Mouse (Mus musculus): ENCODE measurements at regions not wholly inside any gene's neighbourhood (a gene's known extent, or its start where the extent isn't known, plus 50 kb on each side); places are given as distances from the start of the nearest gene placed in this dataset.

DNA sequence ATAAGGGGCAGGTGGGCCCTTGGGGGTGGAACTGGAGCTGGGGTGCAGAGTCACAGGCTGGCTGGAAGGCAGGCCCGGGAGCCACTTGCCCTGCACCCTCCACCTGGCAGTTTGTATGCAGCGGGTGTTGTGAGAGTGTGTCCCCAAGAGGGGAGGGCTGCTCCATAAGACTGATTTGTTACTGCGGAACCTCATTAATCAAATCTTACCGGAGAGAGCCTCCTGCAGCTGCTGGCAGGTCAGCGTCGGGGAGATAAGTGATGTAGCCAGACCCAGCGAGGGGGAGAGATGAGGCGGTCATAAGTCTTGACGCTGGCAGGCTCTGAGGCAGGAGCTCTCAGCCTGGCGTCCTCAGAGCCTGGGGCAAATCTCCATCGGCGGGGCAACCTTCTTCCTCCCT lies 278.9 kb upstream of the 4930535I16Rik start:
- no peak overlapping the region for H3K4me3 ChIP-seq (ENCODE audit: low read length)
- no peaks in the 10 kb centered on the region for H3K36me3 ChIP-seq (ENCODE audit: control insufficient read depth, insufficient read depth, low read length)
- H3K9me3 ChIP-seq (ENCODE audit: control insufficient read depth, low read length) = no peaks in the 10 kb centered on the region
- 14% methylated on average over 12 of the region's 12 CpGs for WGBS
- H3K27ac ChIP-seq (ENCODE audit: low read depth, low read length) = no peak overlapping the region
- no peak overlapping the region for H3K4me2 ChIP-seq (ENCODE audit: low read length)
- H3K4me1 ChIP-seq (ENCODE audit: control insufficient read depth, insufficient read depth, low read depth, low read length) = peaks cover 10% of the 10 kb centered on the region
- ATAC-seq = peak; percentile 51; the same call in 1 of the 2 replicates
- H3K27me3 ChIP-seq (replicated peaks; ENCODE audit: control insufficient read depth, insufficient read depth, low read length) = no peaks in the 10 kb centered on the region; the same call in 1 of the 2 replicates
- H3K9ac ChIP-seq (ENCODE audit: low read depth, low read length) = no peak overlapping the region

DNA sequence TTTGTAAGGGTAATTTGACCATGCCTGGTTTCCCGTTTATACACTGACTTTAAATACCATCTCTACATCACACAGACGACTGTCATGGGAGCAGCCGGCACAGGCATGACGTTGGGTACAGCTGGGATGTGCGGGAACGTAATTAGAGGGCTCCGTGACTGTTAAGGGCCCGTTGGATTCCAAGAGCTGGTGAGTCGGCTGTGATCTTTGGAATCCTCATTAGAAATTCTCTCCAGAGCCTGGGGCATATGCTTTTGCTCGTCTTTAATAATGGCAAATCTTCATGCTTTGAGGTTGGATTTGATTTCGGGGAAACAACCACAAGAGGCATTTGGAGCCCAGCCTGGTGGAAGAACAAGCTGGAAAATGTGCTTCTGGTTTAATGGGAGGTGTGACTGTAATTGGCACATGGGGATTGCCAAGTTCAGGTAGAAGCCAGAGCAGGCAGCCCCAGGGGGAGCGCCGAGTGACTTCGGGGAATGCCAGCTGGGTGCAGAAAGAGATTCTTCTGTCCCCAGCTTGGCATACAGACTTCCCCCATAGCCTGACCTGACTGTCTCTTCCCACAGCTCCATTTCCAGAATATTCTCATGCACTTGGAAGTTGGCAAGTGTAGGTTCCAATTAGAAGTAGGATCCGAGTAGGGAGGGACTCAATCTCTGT lies 275.4 kb upstream of the 4930535I16Rik start:
- H3K9ac ChIP-seq (ENCODE audit: low read depth, low read length) = no peak overlapping the region
- WGBS = 47% methylated on average over 15 of the region's 15 CpGs
- H3K36me3 ChIP-seq (ENCODE audit: control insufficient read depth, insufficient read depth, low read length) = no peaks in the 10 kb centered on the region
- no peak overlapping the region for H3K27ac ChIP-seq (ENCODE audit: low read depth, low read length)
- H3K4me1 ChIP-seq (ENCODE audit: control insufficient read depth, insufficient read depth, low read depth, low read length) = peaks cover 3% of the 10 kb centered on the region
- no peak overlapping the region for H3K4me2 ChIP-seq (ENCODE audit: low read length)
- H3K9me3 ChIP-seq (ENCODE audit: control insufficient read depth, low read length) = no peaks in the 10 kb centered on the region
- no peak overlapping the region for H3K4me3 ChIP-seq (ENCODE audit: low read length)
- peak; percentile 30; the same call in 1 of the 2 replicates for ATAC-seq
- no peaks in the 10 kb centered on the region; the same call in 1 of the 2 replicates for H3K27me3 ChIP-seq (replicated peaks; ENCODE audit: control insufficient read depth, insufficient read depth, low read length)

DNA sequence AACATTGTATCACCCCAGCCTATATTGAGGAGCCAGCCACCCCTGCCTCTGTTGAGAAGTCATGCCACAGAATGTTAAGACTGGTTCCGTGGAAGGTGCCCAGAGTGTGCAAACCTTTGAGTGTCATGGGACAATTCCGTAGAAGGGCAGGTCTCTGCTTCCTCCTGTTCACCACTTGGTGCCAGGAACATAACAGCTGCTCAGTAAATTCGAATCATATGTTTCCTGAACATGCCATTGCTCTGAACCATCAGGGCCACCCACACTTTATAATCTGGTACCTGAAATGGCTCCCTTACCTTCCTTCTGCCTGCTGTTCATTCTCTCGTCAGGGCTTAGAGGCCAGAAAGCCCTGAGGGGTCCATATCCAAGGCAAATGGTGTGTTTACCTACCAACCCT lies 273.0 kb upstream of the 4930535I16Rik start:
- Histone ChIP-seq H3K4me2 (ENCODE audit: low read length) (no peak overlapping the region), H3K27me3 (replicated peaks; ENCODE audit: control insufficient read depth, insufficient read depth, low read length) (no peaks in the 10 kb centered on the region; the same call in 1 of the 2 replicates), H3K9me3 (ENCODE audit: control insufficient read depth, low read length) (no peaks in the 10 kb centered on the region), H3K9ac (ENCODE audit: low read depth, low read length) (no peak overlapping the region), H3K36me3 (ENCODE audit: control insufficient read depth, insufficient read depth, low read length) (no peaks in the 10 kb centered on the region), H3K27ac (ENCODE audit: low read depth, low read length) (no peak overlapping the region), H3K4me1 (ENCODE audit: control insufficient read depth, insufficient read depth, low read depth, low read length) (no peaks in the 10 kb centered on the region; the same call in none of the 2 replicates), H3K4me3 (ENCODE audit: low read length) (no peak overlapping the region)
- WGBS = 86% methylated on average over 4 of the region's 4 CpGs
- no peak for ATAC-seq

DNA sequence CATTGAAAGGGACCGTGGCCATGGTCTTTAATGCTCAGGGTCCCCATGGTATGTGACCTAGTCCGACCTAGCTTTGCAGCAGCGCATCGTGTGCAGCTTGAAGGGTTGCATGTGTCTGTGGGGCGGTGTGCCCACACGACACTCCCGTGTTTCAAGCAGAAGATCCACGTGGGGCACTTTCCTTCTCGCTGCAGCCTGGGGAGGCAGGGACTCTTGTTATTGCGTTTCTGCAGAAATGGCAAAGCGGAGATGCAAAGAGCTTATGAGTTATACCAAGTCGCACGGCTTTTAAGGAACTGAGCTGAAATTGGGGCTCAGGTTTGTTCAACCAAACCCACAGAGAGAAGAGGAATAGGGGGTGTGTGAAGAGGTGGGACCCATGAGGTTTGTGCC lies 272.2 kb upstream of the 4930535I16Rik start:
- Histone ChIP-seq H3K27me3 (replicated peaks; ENCODE audit: control insufficient read depth, insufficient read depth, low read length) (peaks cover 3% of the 10 kb centered on the region; the same call in 1 of the 2 replicates), H3K27ac (ENCODE audit: low read depth, low read length) (no peak overlapping the region), H3K4me1 (ENCODE audit: control insufficient read depth, insufficient read depth, low read depth, low read length) (no peaks in the 10 kb centered on the region; the same call in none of the 2 replicates), H3K9me3 (ENCODE audit: control insufficient read depth, low read length) (no peaks in the 10 kb centered on the region), H3K4me3 (ENCODE audit: low read length) (no peak overlapping the region), H3K4me2 (ENCODE audit: low read length) (no peak overlapping the region), H3K36me3 (ENCODE audit: control insufficient read depth, insufficient read depth, low read length) (no peaks in the 10 kb centered on the region), H3K9ac (ENCODE audit: low read depth, low read length) (no peak overlapping the region)
- WGBS = 82% methylated on average over 13 of the region's 13 CpGs
- ATAC-seq = no peak

DNA sequence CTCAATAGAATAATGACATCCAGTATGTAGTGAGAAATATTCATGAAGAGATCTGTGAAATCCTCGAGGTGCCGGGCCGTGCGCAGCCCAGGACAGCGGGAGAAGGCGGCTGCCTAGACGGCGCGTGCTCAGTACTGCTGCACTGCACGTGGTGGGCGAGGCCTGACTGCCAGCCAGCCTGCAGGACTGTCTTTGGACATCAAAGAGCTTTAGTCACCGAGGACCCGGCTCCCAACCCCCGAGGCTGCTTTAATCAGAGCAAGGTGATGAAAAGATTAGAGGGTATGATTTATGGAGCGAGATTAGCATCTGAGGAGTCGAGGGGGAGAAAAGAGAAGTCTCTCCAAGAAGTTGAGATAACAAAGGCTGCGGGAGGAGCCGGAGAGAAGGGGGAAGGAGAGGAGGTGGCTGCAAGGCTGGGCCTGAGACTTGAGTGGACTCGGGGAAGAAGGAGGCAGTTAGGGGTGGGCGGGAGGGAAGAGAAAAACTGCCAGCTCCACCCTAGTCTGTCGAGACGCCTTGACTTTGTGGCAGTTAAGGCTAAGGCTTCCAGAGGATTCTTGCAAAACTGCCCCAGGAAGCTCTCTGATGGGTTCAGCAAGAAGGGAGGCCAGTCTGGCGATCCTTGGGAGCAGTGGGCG lies 271.6 kb upstream of the 4930535I16Rik start:
- Histone ChIP-seq H3K4me3 (ENCODE audit: low read length) (no peak overlapping the region), H3K36me3 (ENCODE audit: control insufficient read depth, insufficient read depth, low read length) (no peaks in the 10 kb centered on the region), H3K9me3 (ENCODE audit: control insufficient read depth, low read length) (no peaks in the 10 kb centered on the region), H3K4me1 (ENCODE audit: control insufficient read depth, insufficient read depth, low read depth, low read length) (no peaks in the 10 kb centered on the region; the same call in none of the 2 replicates), H3K27me3 (replicated peaks; ENCODE audit: control insufficient read depth, insufficient read depth, low read length) (peaks cover 3% of the 10 kb centered on the region; the same call in 1 of the 2 replicates), H3K27ac (ENCODE audit: low read depth, low read length) (no peak overlapping the region), H3K9ac (ENCODE audit: low read depth, low read length) (no peak overlapping the region), H3K4me2 (ENCODE audit: low read length) (no peak overlapping the region)
- ATAC-seq = peak; percentile 58; the same call in 1 of the 2 replicates
- 27% methylated on average over 24 of the region's 24 CpGs for WGBS

DNA sequence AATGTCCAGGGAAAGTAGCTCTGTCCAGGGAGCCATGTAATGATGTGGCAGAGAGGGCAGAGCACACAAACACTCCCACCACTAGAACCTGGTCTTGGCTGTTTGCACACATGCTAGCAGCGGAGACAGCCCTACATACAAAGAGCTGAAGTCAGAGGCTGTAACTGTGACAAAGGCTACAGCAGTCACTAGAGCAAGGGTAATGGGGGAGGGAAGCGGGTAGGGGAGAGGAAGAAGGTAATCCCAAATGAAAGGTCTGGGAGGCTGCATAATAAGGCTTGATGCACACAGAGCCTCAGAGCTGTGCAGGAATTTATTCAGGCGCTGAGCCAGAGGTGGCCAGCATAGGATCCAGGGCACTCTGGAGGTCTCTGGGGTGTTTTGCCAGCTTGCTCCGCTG lies 269.3 kb upstream of the 4930535I16Rik start:
- WGBS = 48% methylated on average over 4 of the region's 4 CpGs
- Histone ChIP-seq H3K4me2 (ENCODE audit: low read length) (no peak overlapping the region), H3K9ac (ENCODE audit: low read depth, low read length) (no peak overlapping the region), H3K27me3 (replicated peaks; ENCODE audit: control insufficient read depth, insufficient read depth, low read length) (peaks cover 6% of the 10 kb centered on the region; the same call in 1 of the 2 replicates), H3K9me3 (ENCODE audit: control insufficient read depth, low read length) (no peaks in the 10 kb centered on the region), H3K4me1 (ENCODE audit: control insufficient read depth, insufficient read depth, low read depth, low read length) (no peaks in the 10 kb centered on the region; the same call in 1 of the 2 replicates), H3K27ac (ENCODE audit: low read depth, low read length) (no peak overlapping the region), H3K4me3 (ENCODE audit: low read length) (no peak overlapping the region), H3K36me3 (ENCODE audit: control insufficient read depth, insufficient read depth, low read length) (no peaks in the 10 kb centered on the region)
- no peak for ATAC-seq

DNA sequence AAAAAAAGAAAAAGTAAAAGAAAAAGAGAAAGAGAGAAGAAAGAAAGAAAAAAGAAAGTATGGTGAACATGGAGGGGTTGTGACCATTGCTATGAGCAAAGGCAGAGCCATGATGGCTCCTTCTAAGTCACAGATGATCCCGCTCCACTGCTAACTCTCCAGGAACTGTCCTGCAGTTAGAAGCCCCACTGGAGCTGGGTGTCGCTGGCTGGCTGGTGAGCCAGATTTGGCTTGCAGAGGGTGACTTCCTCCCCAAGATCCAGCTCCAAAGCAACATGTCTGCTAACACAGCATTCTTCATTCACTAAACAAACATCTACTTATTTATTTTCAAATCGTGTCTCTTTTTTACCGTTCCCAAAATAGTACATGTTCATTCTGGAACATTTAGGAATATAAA lies 263.5 kb upstream of the 4930535I16Rik start:
- H3K9me3 ChIP-seq (ENCODE audit: control insufficient read depth, low read length) = no peaks in the 10 kb centered on the region
- ATAC-seq = no peak
- no peak overlapping the region for H3K4me2 ChIP-seq (ENCODE audit: low read length)
- H3K36me3 ChIP-seq (ENCODE audit: control insufficient read depth, insufficient read depth, low read length) = no peaks in the 10 kb centered on the region
- 81% methylated on average over 4 of the region's 4 CpGs for whole genome bisulfite sequencing
- no peak overlapping the region for H3K27ac ChIP-seq (ENCODE audit: low read depth, low read length)
- peaks cover 5% of the 10 kb centered on the region for H3K4me1 ChIP-seq (ENCODE audit: control insufficient read depth, insufficient read depth, low read depth, low read length)
- H3K4me3 ChIP-seq (ENCODE audit: low read length) = no peak overlapping the region
- peaks cover 16% of the 10 kb centered on the region for H3K27me3 ChIP-seq (replicated peaks; ENCODE audit: control insufficient read depth, insufficient read depth, low read length)
- H3K9ac ChIP-seq (ENCODE audit: low read depth, low read length) = no peak overlapping the region

DNA sequence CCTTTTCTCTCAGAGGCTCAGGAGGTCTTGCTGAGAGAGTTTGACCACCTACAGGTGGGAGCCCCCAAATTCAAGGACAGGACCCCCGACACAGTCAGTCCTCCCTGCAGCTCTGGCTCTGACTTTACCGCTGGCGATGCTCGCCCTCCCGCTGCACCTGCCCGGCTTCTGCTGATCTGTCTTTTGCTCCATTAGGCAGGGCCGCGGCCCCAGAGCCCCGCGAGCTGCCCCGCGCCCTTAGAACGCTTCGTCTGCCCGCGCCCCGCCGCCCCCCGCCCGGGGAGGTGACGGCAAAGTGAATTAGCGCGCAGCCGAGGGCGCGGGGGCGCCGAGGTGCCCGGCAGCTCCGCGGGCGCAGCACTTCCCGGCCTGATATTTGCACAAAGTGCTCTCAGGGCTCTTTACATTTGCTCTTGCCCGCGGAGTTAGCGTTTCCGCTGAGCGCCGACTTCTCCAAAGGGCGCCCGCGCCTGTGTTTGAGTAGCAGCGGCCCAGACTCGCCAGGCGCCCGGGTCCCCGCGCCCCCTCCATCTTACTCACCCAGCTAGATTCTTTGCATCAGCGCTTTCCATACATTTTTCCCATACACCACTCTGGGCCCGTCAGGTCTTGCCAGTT lies 260.7 kb upstream of the 4930535I16Rik start:
- Histone ChIP-seq H3K4me3 (ENCODE audit: low read length) (peak overlapping the region; percentile 46), H3K9ac (ENCODE audit: low read depth, low read length) (peak overlapping the region; percentile 60), H3K27me3 (replicated peaks; ENCODE audit: control insufficient read depth, insufficient read depth, low read length) (peaks cover 13% of the 10 kb centered on the region), H3K36me3 (ENCODE audit: control insufficient read depth, insufficient read depth, low read length) (no peaks in the 10 kb centered on the region), H3K27ac (ENCODE audit: low read depth, low read length) (no peak overlapping the region), H3K9me3 (ENCODE audit: control insufficient read depth, low read length) (no peaks in the 10 kb centered on the region), H3K4me2 (ENCODE audit: low read length) (peak overlapping the region; percentile 93), H3K4me1 (ENCODE audit: control insufficient read depth, insufficient read depth, low read depth, low read length) (peaks cover 5% of the 10 kb centered on the region)
- no peak for ATAC-seq
- 1% methylated on average over 46 of the region's 50 CpGs for WGBS

DNA sequence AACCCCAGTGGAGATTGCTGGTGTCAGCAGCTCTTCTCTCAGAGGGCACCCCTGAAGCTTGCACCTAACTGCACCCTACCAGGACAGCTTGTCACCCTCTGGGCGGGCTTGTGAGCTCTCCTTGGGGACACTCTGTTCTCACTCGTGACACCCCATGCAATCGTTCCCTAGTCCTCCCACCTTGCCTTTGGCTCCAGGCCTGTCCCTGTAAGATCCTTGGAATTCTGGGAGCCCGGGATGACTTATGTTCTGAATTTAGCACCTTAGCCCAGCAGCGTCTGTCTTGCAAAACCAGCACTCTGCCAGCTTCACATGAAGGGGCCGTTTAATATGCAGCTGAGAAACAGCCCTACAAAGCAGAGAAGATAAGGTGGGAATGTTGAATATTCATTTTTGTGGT lies 257.7 kb upstream of the 4930535I16Rik start:
- Histone ChIP-seq H3K27me3 (replicated peaks; ENCODE audit: control insufficient read depth, insufficient read depth, low read length) (peaks cover 11% of the 10 kb centered on the region), H3K36me3 (ENCODE audit: control insufficient read depth, insufficient read depth, low read length) (no peaks in the 10 kb centered on the region), H3K9me3 (ENCODE audit: control insufficient read depth, low read length) (no peaks in the 10 kb centered on the region), H3K27ac (ENCODE audit: low read depth, low read length) (no peak overlapping the region), H3K9ac (ENCODE audit: low read depth, low read length) (no peak overlapping the region), H3K4me2 (ENCODE audit: low read length) (no peak overlapping the region), H3K4me3 (ENCODE audit: low read length) (no peak overlapping the region), H3K4me1 (ENCODE audit: control insufficient read depth, insufficient read depth, low read depth, low read length) (peaks cover 5% of the 10 kb centered on the region)
- WGBS = 66% methylated on average over 6 of the region's 6 CpGs
- ATAC-seq = no peak

All from hindbrain, embryonic 16.5 days (tissue).